Mouse (Mus musculus): ENCODE results near the gene Stra6.

DNA sequence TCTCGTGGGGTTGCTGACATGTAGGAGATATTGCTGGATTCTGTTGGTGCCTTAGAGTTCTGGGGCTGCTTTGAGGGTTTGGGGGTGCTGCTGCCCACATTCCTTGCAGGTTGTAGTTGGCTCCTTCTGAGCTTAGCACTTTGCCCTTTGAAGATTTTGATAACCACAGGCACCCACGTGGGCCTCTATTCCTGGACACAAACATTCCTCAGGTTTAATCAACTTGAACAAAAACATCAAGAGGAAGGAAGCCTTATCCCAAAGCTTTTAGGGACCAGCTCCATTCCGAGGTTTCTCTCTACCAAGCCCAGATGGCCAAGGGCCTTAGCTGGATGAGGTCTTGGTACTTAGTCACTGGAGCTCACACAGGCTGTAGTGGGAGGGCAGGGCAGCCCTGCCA lies 67.3 kb downstream of the Stra6 start:
- no peak for TF ChIP-seq CTCF (conservative IDR thresholded peaks at IDR 0.05 in 1 of 2, IDR thresholded peaks at IDR 0.05 in 1 of 2; ENCODE audit: low read depth in 2 of 2, low read length in 2 of 2)
- TF ChIP-seq E2F4 (IDR thresholded peaks at IDR 0.05; ENCODE audit: insufficient replicate concordance, low read depth, low read length) = no peak
- TF ChIP-seq TCF12 (IDR thresholded peaks at IDR 0.05; ENCODE audit: low read depth, low read length) = no peak
- no peak for TF ChIP-seq NRF1 (IDR thresholded peaks at IDR 0.05; ENCODE audit: low read depth, low read length)
- no peak for TF ChIP-seq MAZ (IDR thresholded peaks at IDR 0.05; ENCODE audit: low read depth, low read length)
- TF ChIP-seq POLR2AphosphoS2 (IDR thresholded peaks at IDR 0.05; ENCODE audit: low read depth, low read length) = no peak
- no peak for TF ChIP-seq MYC (IDR thresholded peaks at IDR 0.05; ENCODE audit: low read depth, low read length)
- no peak for TF ChIP-seq JUND (conservative IDR thresholded peaks at IDR 0.05; ENCODE audit: low read depth, low read length)
- no peak for TF ChIP-seq HCFC1 (IDR thresholded peaks at IDR 0.05; ENCODE audit: low read depth, low read length)
- TF ChIP-seq EP300 (IDR thresholded peaks at IDR 0.05; ENCODE audit: low read length) = no peak

Data from CH12.LX (cell line).